Mouse (Mus musculus) CH12.LX (cell line): ENCODE results near the gene Lamp1. TPM values are rescaled to one million over a fixed set of nuclear protein-coding genes. Genes with fewer than 3 reads are reported as not detected.

Experiments used
- DNase-seq: peaks from one replicate; pipeline ENCODE4 v3.0.0-alpha.2; 2013; ENCODE audit errors: extremely low read depth
- H3K27ac ChIP-seq: 2 replicates; pipeline ENCODE4 v1.5.1; 2012; ENCODE audit warnings: low read depth, mild to moderate bottlenecking, control low read depth, moderate library complexity; ENCODE audit not compliant: insufficient read depth
- H3K27me3 ChIP-seq: replicated peaks from 2 replicates; pipeline ENCODE3; 2012; ENCODE audit warnings: inconsistent platforms
- H3K36me3 ChIP-seq, 2 experiments: replicated peaks in 1 of 2; 2 replicates each; pipeline versions ENCODE3 to v1.6.1; 2012; ENCODE audit warnings: inconsistent platforms in 1 of 2, low read length in 1 of 2, mild to moderate bottlenecking in 1 of 2, mixed read lengths in 1 of 2, moderate library complexity in 1 of 2; ENCODE audit not compliant: control insufficient read depth in 1 of 2, insufficient read depth in 1 of 2
- H3K4me1 ChIP-seq, 2 experiments: 2 replicates each; pipeline ENCODE4 v1.6.1; 2012; ENCODE audit warnings: inconsistent platforms in 1 of 2, moderate library complexity in 1 of 2; ENCODE audit not compliant: insufficient read depth in 2 of 2, control insufficient read depth in 1 of 2
- H3K4me2 ChIP-seq: 2 replicates; pipeline ENCODE4 v1.6.1; 2012; ENCODE audit warnings: low read depth, mild to moderate bottlenecking, control low read depth; ENCODE audit not compliant: poor library complexity, insufficient read depth, severe bottlenecking
- H3K4me3 ChIP-seq, 3 experiments: fragments of 150-350 bp in 1 of 3; sonication (generic) in 1 of 3; replicated peaks in 1 of 3; 2 replicates each; pipeline versions ENCODE3 to v1.5.1; 2011 to 2012; ENCODE audit warnings: low read depth in 2 of 3, low read length in 2 of 3, mild to moderate bottlenecking in 2 of 3, moderate library complexity in 2 of 3, control low read depth in 1 of 3, improper control_type of control experiment in 1 of 3, inconsistent platforms in 1 of 3, mixed read lengths in 1 of 3; ENCODE audit not compliant: poor library complexity in 1 of 3
- H3K79me2 ChIP-seq: replicated peaks from 2 replicates; pipeline ENCODE4 v1.6.1; 2012; ENCODE audit warnings: mild to moderate bottlenecking, moderate library complexity; ENCODE audit not compliant: control insufficient read depth, poor library complexity, insufficient read depth, severe bottlenecking; ENCODE audit errors: extremely low read depth
- H3K9ac ChIP-seq: 2 replicates; pipeline ENCODE4 v1.6.1; 2012; ENCODE audit warnings: low read depth, mild to moderate bottlenecking, control low read depth, moderate library complexity; ENCODE audit not compliant: insufficient read depth
- H3K9me3 ChIP-seq: replicated peaks from 2 replicates; pipeline ENCODE3; 2012; ENCODE audit warnings: low read length, inconsistent platforms, mixed read lengths
- BHLHE40 ChIP-seq: IDR thresholded peaks from 2 replicates; pipeline ENCODE4 v1.6.1; 2011; ENCODE audit warnings: mild to moderate bottlenecking, low read depth, low read length, improper control_type of control experiment
- CHD1 ChIP-seq: IDR thresholded peaks from 2 replicates; pipeline ENCODE4 v1.6.1; 2012; ENCODE audit warnings: low read depth, low read length, improper control_type of control experiment, inconsistent platforms
- CHD2 ChIP-seq: IDR thresholded peaks from 2 replicates; pipeline ENCODE4 v1.6.1; 2011; ENCODE audit warnings: low read length, improper control_type of control experiment
- HCFC1 ChIP-seq: IDR thresholded peaks from 2 replicates; pipeline ENCODE4 v1.6.1; 2012; ENCODE audit warnings: low read depth, mild to moderate bottlenecking, inconsistent platforms, low read length, improper control_type of control experiment
- IRF4 ChIP-seq: IDR thresholded peaks from 2 replicates; pipeline ENCODE4 v1.6.1; 2014; ENCODE audit warnings: low read depth, mild to moderate bottlenecking, inconsistent platforms, low read length, improper control_type of control experiment
- JUN ChIP-seq: IDR thresholded peaks from 2 replicates; pipeline ENCODE4 v1.6.1; 2011; ENCODE audit warnings: low read depth, mild to moderate bottlenecking, low read length, improper control_type of control experiment, moderate library complexity; ENCODE audit not compliant: insufficient read depth
- MAFK ChIP-seq: IDR thresholded peaks from 2 replicates; pipeline ENCODE4 v1.6.1; 2011; ENCODE audit warnings: low read length, improper control_type of control experiment; ENCODE audit not compliant: insufficient replicate concordance
- MEF2A ChIP-seq: IDR thresholded peaks from 2 replicates; pipeline ENCODE4 v1.6.1; 2014; ENCODE audit warnings: low read depth, mild to moderate bottlenecking, inconsistent platforms, low read length, improper control_type of control experiment, borderline replicate concordance
- MYC ChIP-seq: IDR thresholded peaks from 2 replicates; pipeline ENCODE4 v1.6.1; 2011; ENCODE audit warnings: low read depth, mild to moderate bottlenecking, improper control_type of control experiment, low read length
- NELFE ChIP-seq: IDR thresholded peaks from 2 replicates; pipeline ENCODE4 v1.6.1; 2011; ENCODE audit warnings: low read depth, low read length, improper control_type of control experiment
- POLR2A ChIP-seq: IDR thresholded peaks from 2 replicates; pipeline ENCODE4 v1.6.1; 2011; ENCODE audit warnings: low read depth, mild to moderate bottlenecking, improper control_type of control experiment, low read length
- RCOR1 ChIP-seq: conservative IDR thresholded peaks from 2 replicates; pipeline ENCODE4 v1.6.1; 2012; ENCODE audit warnings: low read depth, mild to moderate bottlenecking, inconsistent platforms, low read length, improper control_type of control experiment
- TBP ChIP-seq: conservative IDR thresholded peaks from 2 replicates; pipeline ENCODE4 v1.6.1; 2011; ENCODE audit warnings: low read depth, low read length, improper control_type of control experiment
- UBTF ChIP-seq: IDR thresholded peaks from 2 replicates; pipeline ENCODE4 v1.6.1; 2012; ENCODE audit warnings: low read depth, mild to moderate bottlenecking, inconsistent platforms, low read length, improper control_type of control experiment, moderate library complexity
- USF2 ChIP-seq: conservative IDR thresholded peaks from 2 replicates; pipeline ENCODE4 v1.6.1; 2011; ENCODE audit warnings: low read depth, low read length, improper control_type of control experiment
- ZC3H11A ChIP-seq: IDR thresholded peaks from 2 replicates; pipeline ENCODE4 v1.6.1; 2012; ENCODE audit warnings: low read depth, mild to moderate bottlenecking, inconsistent platforms, low read length, improper control_type of control experiment
- ZMIZ1 ChIP-seq: IDR thresholded peaks from 2 replicates; pipeline ENCODE4 v1.6.1; 2012; ENCODE audit warnings: low read depth, mild to moderate bottlenecking, inconsistent platforms, low read length, improper control_type of control experiment
- dilution Hi-C: fragments of 300-500 bp; cut with MboI; formaldehyde crosslinking; loops from 2 replicates; pipeline ENCODE4 v1.14.3; 2020; ENCODE audit warnings: low sequenced_read_pairs; ENCODE audit not compliant: extremely low pct_unique_long_range_greater_than_20kb, extremely low pct_ligation_motif_present
- in situ Hi-C: fragments of 300-500 bp; cut with MboI; formaldehyde crosslinking; loops from 3 replicates; pipeline ENCODE4 v1.14.3; 2019; ENCODE audit warnings: low sequenced_read_pairs, low pct_ligation_motif_present, low pct_unique_long_range_greater_than_20kb, mixed read lengths
- polyA plus RNA-seq: library from polyadenylated mRNA; unstranded; fragments of >175 nt; gene quantifications from 2 replicates; pipeline ENCODE4 v1.2.1, GENCODE M21; 2012; ENCODE audit warnings: low read depth; ENCODE audit not compliant: insufficient read length
- total RNA-seq, 2 experiments: library from RNA; depleted of rRNA; stranded (reverse); fragments of 300-350 nt in 1 of 2; fragments of >200 nt in 1 of 2; gene quantifications; 2 replicates each; pipeline ENCODE4 v1.2.3; 2012 to 2014

Gene Lamp1
- total and polyA plus RNA-seq, 3 experiments: 56.7 to 69.4 (median 64.3) TPM

DNA sequence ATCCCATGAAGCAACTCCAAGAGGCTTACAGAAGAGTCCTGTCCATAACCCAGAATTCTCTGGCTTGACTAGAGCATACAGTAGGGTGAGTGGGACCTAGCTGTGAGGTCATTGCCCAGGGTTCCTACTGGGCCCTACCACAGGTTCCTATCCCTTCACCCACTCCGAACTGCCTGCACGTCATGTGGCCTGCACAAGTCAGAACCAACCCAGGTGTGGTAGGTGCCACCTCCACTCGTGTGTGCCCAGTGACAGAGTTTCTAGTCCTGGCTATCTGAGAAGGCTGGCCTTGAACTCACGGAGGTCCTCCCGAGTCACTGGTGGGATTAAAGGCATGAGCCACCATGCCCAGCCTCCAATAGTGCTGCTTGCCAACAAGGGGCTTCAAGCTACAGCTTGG is 19.2 kb downstream of the Lamp1 start:
- Histone ChIP-seq H3K27me3 (peaks cover 26% of the 10 kb centered on the region), H3K4me2 (no peak overlapping the region), H3K4me3 (no peak overlapping the region), H3K4me1 (peaks cover 7 to 14% of the 10 kb centered on the region in 2 experiments; a peak in 3 of 4 replicates), H3K36me3 (peaks cover 33 to 41% of the 10 kb centered on the region in 2 experiments), H3K79me2 (no peaks in the 10 kb centered on the region), H3K27ac (no peak overlapping the region), H3K9ac (no peak overlapping the region), H3K9me3 (no peaks in the 10 kb centered on the region)
- TF ChIP-seq TBP (no peak), POLR2A (no peak), CHD1 (no peak), MEF2A (no peak), USF2 (no peak), BHLHE40 (no peak), ZMIZ1 (no peak)
- dilution Hi-C loops: no loop called here
- in situ Hi-C loops: no loop called here
- no peak for DNase-seq

DNA sequence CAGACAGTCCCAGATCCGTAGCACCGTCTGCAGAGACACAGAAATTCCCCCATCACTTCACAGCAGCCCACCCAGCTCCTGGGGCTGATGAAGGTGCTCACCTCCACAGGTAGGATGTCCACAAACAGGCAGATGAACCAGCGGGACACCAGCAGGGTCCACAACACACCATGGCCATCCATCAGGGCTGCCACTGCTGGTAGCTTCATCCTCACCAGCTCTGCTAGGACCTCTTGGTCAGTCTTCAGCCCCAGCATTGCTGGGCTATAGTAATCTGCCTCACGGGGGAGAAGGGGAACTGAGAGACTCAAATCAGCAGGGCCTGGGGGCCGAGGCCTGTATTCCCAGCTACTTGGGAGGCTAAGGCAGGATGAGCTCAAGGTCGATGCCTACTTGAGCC is 20.5 kb downstream of the Lamp1 start:
- H3K9me3 ChIP-seq: no peaks in the 10 kb centered on the region
- DNase-seq: no peak
- H3K36me3 ChIP-seq: peaks cover 20 to 28% of the 10 kb centered on the region in 2 experiments
- peaks cover 36% of the 10 kb centered on the region for H3K27me3 ChIP-seq
- H3K79me2 ChIP-seq: no peaks in the 10 kb centered on the region
- no peak for TF ChIP-seq MEF2A
- TF ChIP-seq JUN: no peak
- no peak for TF ChIP-seq RCOR1
- no peak for TF ChIP-seq ZC3H11A
- TF ChIP-seq UBTF: no peak
- TF ChIP-seq IRF4: no peak
- no peak for TF ChIP-seq MAFK
- no peak for TF ChIP-seq CHD2
- no peak overlapping the region for H3K9ac ChIP-seq
- no peak overlapping the region for H3K4me2 ChIP-seq
- H3K4me1 ChIP-seq: peaks cover 7 to 14% of the 10 kb centered on the region in 2 experiments; a peak in 3 of 4 replicates
- in situ Hi-C loops (no loop called here), dilution Hi-C loops (no loop called here)
- H3K27ac ChIP-seq: no peak overlapping the region
- no peak overlapping the region for H3K4me3 ChIP-seq

GRCm38 (mm10) chr8:13179948-13180347 is 21.0 kb downstream of the Lamp1 start:
- Histone ChIP-seq H3K27ac (no peak overlapping the region), H3K4me3 (no peak overlapping the region), H3K4me2 (no peak overlapping the region), H3K36me3 (peaks cover 17 to 25% of the 10 kb centered on the region in 2 experiments), H3K79me2 (no peaks in the 10 kb centered on the region), H3K27me3 (peaks cover 41% of the 10 kb centered on the region), H3K4me1 (peaks cover 7 to 14% of the 10 kb centered on the region in 2 experiments; a peak in 3 of 4 replicates), H3K9me3 (no peaks in the 10 kb centered on the region), H3K9ac (no peak overlapping the region)
- in situ Hi-C loops (no loop called here), dilution Hi-C loops (no loop called here)
- no peak for TF ChIP-seq MYC
- TF ChIP-seq ZC3H11A: no peak
- no peak for TF ChIP-seq ZMIZ1
- no peak for TF ChIP-seq BHLHE40
- no peak for TF ChIP-seq HCFC1
- no peak for TF ChIP-seq NELFE
- no peak for TF ChIP-seq UBTF
- no peak for TF ChIP-seq POLR2A
- no peak for DNase-seq
